Mouse (Mus musculus) left cerebral cortex, postnatal 4 days (tissue): ENCODE data around the gene Sec1. TPM values are rescaled to one million over a fixed set of nuclear protein-coding genes. Genes with fewer than 3 reads are reported as not detected.

ENCODE experiments used
- DNase-seq: peaks from one replicate; pipeline ENCODE4 v3.0.0-alpha.2; 2022
- intact Hi-C: fragments of 180-260 bp; cut with DNase I; formaldehyde crosslinking; loops from one replicate; pipeline ENCODE4 v1.15.1; 2025
- total RNA-seq, 2 experiments: library from RNA; stranded (reverse); gene quantifications; 2 replicates each; pipeline ENCODE4 v1.2.3; 2021

Sec1 gene
- total RNA-seq, 2 experiments from 2014 or later, result 0.18 to 0.20 TPM

DNA sequence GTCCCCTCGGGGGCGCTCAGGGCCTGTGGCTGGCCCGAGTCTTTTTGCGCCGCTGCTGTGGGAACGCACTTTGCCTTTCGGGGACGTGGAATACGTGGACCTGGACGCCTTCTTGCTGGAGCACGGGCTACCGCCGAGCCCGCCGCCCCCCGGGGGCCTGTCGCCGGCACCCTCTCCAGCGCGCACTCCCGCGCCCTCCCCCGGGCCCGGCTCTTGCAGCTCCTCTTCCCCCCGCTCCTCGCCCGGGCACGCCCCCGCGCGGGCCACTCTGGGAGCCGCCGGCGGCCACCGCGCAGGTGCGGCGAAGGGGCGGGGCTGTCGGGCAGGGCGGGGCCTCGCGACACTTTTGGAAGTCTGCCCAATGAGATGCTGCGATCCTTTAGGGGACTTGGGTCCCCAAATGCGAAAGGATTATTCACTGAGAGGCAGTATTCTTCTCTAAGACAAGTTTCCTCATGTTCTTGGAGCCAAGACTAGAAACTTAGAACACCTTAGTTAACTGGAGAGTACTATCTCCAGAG is 12.6 kb upstream of the Sec1 start:
- intact Hi-C loops, result no loop called here
- peak; percentile 84 for DNase-seq

- intact Hi-C loops, result no loop called here
- peak; percentile 60 for DNase-seq
Measured at GRCm38 (mm10) chr7:45705873-45706281, 11.7 kb upstream of the Sec1 start.

DNA sequence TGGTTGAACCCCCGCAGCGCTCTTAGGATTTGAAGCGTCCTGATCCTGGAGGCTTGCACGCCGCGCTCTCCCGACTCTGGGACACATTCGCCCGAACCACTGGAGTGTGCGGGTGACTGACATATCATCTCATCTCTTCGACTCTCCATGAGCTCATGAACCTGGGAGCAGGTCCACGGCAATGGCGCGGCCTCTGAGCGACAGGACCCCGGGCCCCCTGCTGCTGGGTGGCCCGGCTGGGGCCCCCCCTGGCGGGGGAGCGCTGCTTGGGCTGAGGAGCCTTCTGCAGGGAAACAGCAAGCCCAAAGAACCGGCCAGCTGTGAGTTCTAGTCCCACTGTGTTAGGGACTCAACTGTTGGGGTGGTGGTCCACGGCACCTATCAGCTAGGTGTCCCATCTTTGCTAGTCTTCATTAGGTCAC is 11.3 kb upstream of the Sec1 start:
- intact Hi-C loops, result no loop called here
- DNase-seq, result no peak

GRCm38 (mm10) chr7:45704730-45705442 is 10.7 kb upstream of the Sec1 start, which contains the start of gene Dbp:
Gene Dbp (plus strand): TSS chr7:45705088.
- peak; percentile 99 for DNase-seq
- intact Hi-C loops, result loop anchor here (5.0 kb wide), 1 partner anchor 63 kb away; no protein-coding TSS in a partner anchor

- DNase-seq, result peak; percentile 67
- intact Hi-C loops, result loop anchor here (5.0 kb wide), 1 partner anchor 62 kb away; no protein-coding TSS in a partner anchor
Measured at GRCm38 (mm10) chr7:45704046-45704559, 9.9 kb upstream of the Sec1 start.

GRCm38 (mm10) chr7:45703521-45704033 is 9.4 kb upstream of the Sec1 start:
- intact Hi-C loops, result loop anchor here (5.0 kb wide), 1 partner anchor 61 kb away; no protein-coding TSS in a partner anchor
- no peak for DNase-seq

GRCm38 (mm10) chr7:45702809-45703520 is 8.8 kb upstream of the Sec1 start:
- no peak for DNase-seq
- intact Hi-C loops, result loop anchor here (5.0 kb wide), 1 partner anchor 61 kb away; no protein-coding TSS in a partner anchor

GRCm38 (mm10) chr7:45702316-45702715 is 8.1 kb upstream of the Sec1 start:
- intact Hi-C loops, result loop anchor here (5.0 kb wide), 1 partner anchor 60 kb away; no protein-coding TSS in a partner anchor
- DNase-seq, result no peak

DNA sequence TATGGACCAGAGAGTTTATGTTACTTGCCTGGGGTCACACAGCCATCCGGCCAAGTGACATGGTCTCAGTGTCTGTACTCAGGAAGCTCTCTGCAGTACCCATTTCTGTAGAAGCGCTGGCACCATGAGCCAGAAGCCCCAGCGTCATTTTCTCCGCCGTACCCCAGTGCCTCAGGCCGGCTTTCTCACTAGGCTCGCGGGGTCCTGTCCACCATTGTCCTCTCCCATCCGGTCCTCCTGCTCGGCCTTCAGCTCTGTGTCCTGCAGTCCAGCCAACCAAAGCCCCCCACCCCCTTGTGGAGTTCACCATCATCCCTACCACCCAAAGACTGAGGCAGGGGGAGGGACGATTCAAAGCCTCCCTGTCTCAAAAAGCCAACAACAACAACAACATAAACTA is 7.4 kb upstream of the Sec1 start:
- intact Hi-C loops, result loop anchor here (5.0 kb wide), 1 partner anchor 59 kb away; no protein-coding TSS in a partner anchor
- no peak for DNase-seq

- intact Hi-C loops, result loop anchor here (5.0 kb wide), 1 partner anchor 59 kb away; no protein-coding TSS in a partner anchor
- DNase-seq, result no peak
Measured at GRCm38 (mm10) chr7:45701072-45701471, 6.9 kb upstream of the Sec1 start.

DNA sequence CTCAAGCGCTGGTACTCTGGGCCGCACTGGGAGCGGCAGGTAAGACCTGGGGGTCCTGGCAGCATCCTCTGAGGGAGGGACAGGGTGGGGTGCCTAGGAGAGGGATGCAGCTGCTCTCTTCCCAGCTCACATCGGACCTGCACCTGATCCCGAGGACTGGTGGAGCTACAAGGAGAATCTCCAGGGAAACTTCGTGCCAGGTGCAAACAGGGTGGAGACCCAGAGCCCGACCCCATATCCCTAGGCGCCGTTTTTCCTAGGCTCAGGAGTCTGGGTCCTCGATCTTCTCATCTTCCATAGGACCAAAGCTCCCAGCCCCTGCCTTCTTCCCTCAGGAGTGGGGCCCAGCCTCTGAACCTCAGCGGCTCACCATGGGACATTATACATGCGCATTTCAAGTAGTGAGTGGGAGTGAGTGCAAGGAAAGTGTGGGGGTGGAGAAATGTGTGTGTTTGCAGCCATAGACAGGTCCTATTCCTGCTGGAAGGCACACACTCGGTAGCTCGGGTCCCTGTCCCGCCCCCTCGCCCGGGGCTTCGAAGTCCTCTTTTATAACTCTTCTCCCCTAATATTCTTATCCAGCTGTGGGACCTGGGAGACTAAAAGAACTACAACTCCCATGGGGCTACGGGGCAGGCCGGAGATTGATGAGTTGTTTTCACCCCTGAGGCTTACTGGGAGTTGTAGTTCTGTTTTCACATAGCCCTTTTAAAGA is 6.3 kb upstream of the Sec1 start:
- peak; percentile 69 for DNase-seq
- intact Hi-C loops, result loop anchor here (5.0 kb wide), 1 partner anchor 58 kb away; no protein-coding TSS in a partner anchor

DNA sequence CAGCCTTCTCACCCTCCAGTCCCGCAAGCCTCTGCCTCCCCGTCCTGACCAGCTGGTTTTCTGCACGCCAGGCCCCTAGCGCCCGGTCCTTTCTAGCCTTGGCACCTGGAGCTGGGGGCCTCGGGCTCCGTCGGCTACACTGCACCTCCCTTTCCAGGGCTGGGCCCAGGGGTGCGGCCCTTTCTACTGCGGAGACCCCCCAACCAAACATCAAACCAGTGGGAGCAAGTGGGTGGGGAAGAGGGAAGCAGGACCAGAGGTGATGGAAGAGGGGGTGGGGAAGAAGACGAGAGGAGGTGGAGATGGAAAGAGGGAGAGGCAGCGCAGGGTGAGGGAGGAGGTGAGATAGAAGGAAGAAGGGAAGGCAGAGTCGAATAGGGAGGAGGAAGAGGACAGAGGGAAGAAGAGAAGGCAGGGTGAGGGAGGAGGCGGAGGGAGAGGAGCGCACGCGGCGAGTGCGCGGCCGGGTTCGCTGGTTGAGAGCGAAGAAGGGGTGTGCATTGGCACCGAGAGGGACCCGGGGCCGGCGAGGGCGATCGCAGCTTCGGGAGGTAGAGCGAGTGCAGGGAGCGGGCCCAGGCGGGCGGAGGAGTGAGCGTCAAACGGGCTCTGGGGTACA is 5.4 kb upstream of the Sec1 start, which contains the start of gene Car11:
Car11 (plus strand) TSS at position 321 of the 619 bp plus-strand sequence.
- DNase-seq, result no peak
- intact Hi-C loops, result loop anchor here (5.0 kb wide), 1 partner anchor 57 kb away; no protein-coding TSS in a partner anchor

GRCm38 (mm10) chr7:45697894-45698293 is 3.7 kb upstream of the Sec1 start:
- intact Hi-C loops, result no loop called here
- no peak for DNase-seq

DNA sequence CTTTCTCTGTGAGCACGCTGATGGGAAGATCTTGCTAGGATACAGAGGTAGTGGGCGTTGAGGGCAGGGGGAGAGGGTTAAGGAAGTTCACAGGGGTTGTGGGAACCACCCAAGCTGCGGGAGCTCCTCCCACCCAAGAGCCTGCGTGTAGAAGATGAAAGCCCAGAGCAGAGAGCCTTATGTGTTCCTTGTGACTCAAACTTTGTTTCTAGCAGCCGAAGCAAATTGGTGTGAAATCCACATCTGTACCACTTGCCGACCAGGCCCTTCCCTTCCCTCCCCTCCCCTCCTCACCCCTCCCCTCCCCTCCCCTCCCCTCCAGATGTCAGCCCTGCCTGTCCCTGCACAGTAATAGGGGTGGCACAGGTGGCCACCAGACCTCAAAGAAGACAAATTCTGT is 896 bp upstream of the Sec1 start:
- intact Hi-C loops, result no loop called here

DNA sequence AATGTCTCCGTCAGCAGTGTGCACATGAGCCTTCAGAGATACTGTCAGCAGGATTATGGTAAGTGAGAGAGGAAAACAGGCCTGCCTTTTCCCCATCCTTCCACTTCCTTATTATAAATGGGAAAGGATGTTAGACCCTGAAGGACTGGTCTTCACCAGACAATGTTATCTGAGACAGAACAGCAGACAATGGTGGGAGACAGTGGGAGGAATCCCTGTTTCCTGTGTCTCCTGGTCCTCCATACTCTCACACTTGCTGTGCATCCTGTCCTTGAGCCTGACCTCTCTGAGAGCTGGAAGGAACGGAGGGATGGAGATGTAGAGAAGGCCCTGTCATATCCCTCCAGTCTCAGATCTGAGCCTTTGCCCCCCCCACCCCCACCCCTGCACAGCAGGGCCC is 1.8 kb downstream of the Sec1 start:
- intact Hi-C loops, result no loop called here
- no peak for DNase-seq

More for the DNA sequence above, 896 bp upstream of the Sec1 start:
- no peak for DNase-seq

- intact Hi-C loops, result loop anchor here (10.0 kb wide), 1 partner anchor 95 kb away; no protein-coding TSS in a partner anchor
- no peak for DNase-seq
Measured at GRCm38 (mm10) chr7:45689800-45690199, 4.4 kb downstream of the Sec1 start.

GRCm38 (mm10) chr7:45689099-45689498 is 5.1 kb downstream of the Sec1 start:
- intact Hi-C loops, result loop anchor here (10.0 kb wide), 1 partner anchor 94 kb away; no protein-coding TSS in a partner anchor
- DNase-seq, result no peak

- DNase-seq, result no peak
- intact Hi-C loops, result loop anchor here (10.0 kb wide), 1 partner anchor 92 kb away; no protein-coding TSS in a partner anchor
Measured at GRCm38 (mm10) chr7:45686841-45687240, 7.4 kb downstream of the Sec1 start.

- no peak for DNase-seq
- intact Hi-C loops, result loop anchor here (10.0 kb wide), 1 partner anchor 91 kb away; no protein-coding TSS in a partner anchor
Measured at GRCm38 (mm10) chr7:45685811-45686210, 8.4 kb downstream of the Sec1 start.
